In the genomic region with DNA sequence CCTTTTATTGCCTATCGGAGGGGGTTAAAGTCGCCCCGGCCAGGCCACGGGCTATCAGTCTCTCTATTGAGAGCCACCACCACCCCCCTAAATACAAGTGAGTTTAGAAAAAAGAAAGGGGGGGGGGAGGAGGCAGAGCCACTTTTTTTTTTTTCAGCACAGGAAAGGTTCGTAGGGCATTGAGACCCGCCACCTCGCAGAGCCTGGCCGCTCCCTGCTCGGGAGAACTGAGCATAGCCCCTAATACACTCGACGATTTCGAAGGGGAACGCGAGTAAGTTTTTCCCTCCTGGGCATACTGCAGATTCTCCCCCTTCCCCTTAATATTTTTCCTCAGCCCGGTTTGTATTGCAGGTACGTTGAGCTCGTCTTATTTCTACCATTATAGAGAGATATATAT, we compare ENCODE assay signal across 9 mouse cellular contexts. TPM values are rescaled to one million over a fixed set of nuclear protein-coding genes. Genes with fewer than 3 reads are reported as not detected.
DNase-seq lines count a peak whose midpoint lies in the region; ATAC-seq and TF ChIP-seq lines count a peak whose summit lies in the region.
"Had no signal": no experiment of that assay in that cellular context is flagged by ENCODE, and none has a peak within 500 bp of the region (broad histone marks: within the 10 kb centered on the region; RNA-seq: fewer than 3 reads in every experiment).

No protein-coding gene starts in this region.

- H3K4me2 ChIP-seq in lung, embryonic 16.5 days (ENCODE audit: low read depth, low read length) = peak overlapping the region; percentile 84
- peak overlapping the region; percentile 65 for H3K4me2 ChIP-seq in forebrain, embryonic 12.5 days
- H3K4me2 ChIP-seq in limb, embryonic 15.5 days = peak overlapping the region; percentile 70
- peak overlapping the region; percentile 64 for H3K4me2 ChIP-seq in stomach, embryonic 14.5 days (replicated peaks; ENCODE audit: low read depth, low read length)

- ATAC-seq in lung, embryonic 16.5 days (ENCODE audit: low read depth) = no peak
- no peak for ATAC-seq in forebrain, embryonic 12.5 days (ENCODE audit: low FRiP score)
- no peak for ATAC-seq in limb, embryonic 15.5 days (ENCODE audit: insufficient number of reproducible peaks, low FRiP score, low TSS enrichment, low read depth)
- ATAC-seq in stomach, embryonic 14.5 days (ENCODE audit: insufficient number of reproducible peaks, insufficient read depth, low FRiP score, low read depth) = no peak

- H3K27ac ChIP-seq in lung, embryonic 16.5 days (ENCODE audit: low read length) = no peak overlapping the region
- peak overlapping the region; percentile 85 for H3K27ac ChIP-seq in forebrain, embryonic 12.5 days
- 0 out of 2 replicates have a peak overlapping the region, but pooled peaks have one; percentile 34 for H3K27ac ChIP-seq in limb, embryonic 15.5 days
- H3K27ac ChIP-seq in stomach, embryonic 14.5 days (ENCODE audit: low read length) = no peak overlapping the region
- no peak overlapping the region for H3K27ac ChIP-seq in kidney, adult 2 months (ENCODE audit: insufficient read depth, low read depth, low read length)

- H3K4me3 ChIP-seq in lung, embryonic 16.5 days (ENCODE audit: low read length) = peak overlapping the region; percentile 55
- H3K4me3 ChIP-seq in forebrain, embryonic 12.5 days (replicated peaks) = peak overlapping the region; percentile 57
- H3K4me3 ChIP-seq in limb, embryonic 15.5 days = peak overlapping the region; percentile 45
- H3K4me3 ChIP-seq in stomach, embryonic 14.5 days (ENCODE audit: low read depth, low read length) = peak overlapping the region; percentile 35
- no peak overlapping the region for H3K4me3 ChIP-seq in kidney, adult 2 months (ENCODE audit: insufficient read depth, low read depth, low read length)

- no peak for DNase-seq in lung, adult 18-20 months
- DNase-seq in layer of hippocampus, postnatal 10 days (ENCODE audit: low spot score in 2 of 2) = no peak
- DNase-seq in kidney, adult 2 months = no peak
- no peak for DNase-seq in cerebellum, postnatal 4 days (ENCODE audit: low spot score in 2 of 2)

- no peaks in the 10 kb centered on the region for H3K9me3 ChIP-seq in lung, embryonic 16.5 days (ENCODE audit: control insufficient read depth, low read length)
- H3K9me3 ChIP-seq in forebrain, embryonic 12.5 days = no peaks in the 10 kb centered on the region
- no peaks in the 10 kb centered on the region for H3K9me3 ChIP-seq in limb, embryonic 15.5 days
- no peaks in the 10 kb centered on the region for H3K9me3 ChIP-seq in stomach, embryonic 14.5 days (ENCODE audit: control insufficient read depth, low read depth, low read length)

- H3K27me3 ChIP-seq in lung, embryonic 16.5 days (ENCODE audit: control insufficient read depth, insufficient read depth, low read depth, low read length) = peaks cover 86% of the 10 kb centered on the region
- H3K27me3 ChIP-seq in forebrain, embryonic 12.5 days = peaks cover 66% of the 10 kb centered on the region
- H3K27me3 ChIP-seq in limb, embryonic 15.5 days = peaks cover 85% of the 10 kb centered on the region
- H3K27me3 ChIP-seq in stomach, embryonic 14.5 days (ENCODE audit: control insufficient read depth, insufficient read depth, low read length) = peaks cover 69% of the 10 kb centered on the region
- peaks cover 13% of the 10 kb centered on the region for H3K27me3 ChIP-seq in kidney, adult 2 months (replicated peaks; ENCODE audit: control insufficient read depth, insufficient read depth, low read length)

- H3K4me1 ChIP-seq in lung, embryonic 16.5 days (replicated peaks; ENCODE audit: control insufficient read depth, insufficient read depth, low read length) = peaks cover 18% of the 10 kb centered on the region
- H3K4me1 ChIP-seq in forebrain, embryonic 12.5 days = peaks cover 32% of the 10 kb centered on the region
- H3K4me1 ChIP-seq in limb, embryonic 15.5 days = peaks cover 36% of the 10 kb centered on the region
- 0 out of 2 replicates have a peak, but pooled peaks cover 6% of the 10 kb centered on the region for H3K4me1 ChIP-seq in stomach, embryonic 14.5 days (ENCODE audit: control insufficient read depth, insufficient read depth, low read length)
- 0 out of 2 replicates have a peak, but pooled peaks cover 4% of the 10 kb centered on the region for H3K4me1 ChIP-seq in kidney, adult 2 months (ENCODE audit: control insufficient read depth, insufficient read depth, low read length)

- no peak for TF ChIP-seq POLR2A in kidney, adult 2 months (IDR thresholded peaks at IDR 0.05; ENCODE audit: low read depth, low read length)

- no peak overlapping the region for H3K9ac ChIP-seq in lung, embryonic 16.5 days (ENCODE audit: low read length)
- H3K9ac ChIP-seq in forebrain, embryonic 12.5 days = peak overlapping the region; percentile 65
- no peak overlapping the region for H3K9ac ChIP-seq in limb, embryonic 15.5 days
- H3K9ac ChIP-seq in stomach, embryonic 14.5 days (replicated peaks; ENCODE audit: low read depth, low read length) = no peak overlapping the region

- no peak for TF ChIP-seq CTCF in kidney, adult 2 months (conservative IDR thresholded peaks at IDR 0.05; ENCODE audit: insufficient read depth, insufficient read length, low read depth, low read length)

- no peaks in the 10 kb centered on the region for H3K36me3 ChIP-seq in lung, embryonic 16.5 days (ENCODE audit: control insufficient read depth, insufficient read depth, low read length)
- H3K36me3 ChIP-seq in forebrain, embryonic 12.5 days (replicated peaks) = no peaks in the 10 kb centered on the region
- no peaks in the 10 kb centered on the region for H3K36me3 ChIP-seq in limb, embryonic 15.5 days
- no peaks in the 10 kb centered on the region for H3K36me3 ChIP-seq in stomach, embryonic 14.5 days (ENCODE audit: control insufficient read depth, insufficient read depth, low read length)
- no peaks in the 10 kb centered on the region for H3K36me3 ChIP-seq in kidney, adult 2 months (ENCODE audit: control insufficient read depth, insufficient read depth, low read length)

- WGBS in lung, embryonic 16.5 days = under 1% methylated on average over 17 of the region's 17 CpGs
- 1% methylated on average over 17 of the region's 17 CpGs for WGBS in forebrain, embryonic 12.5 days
- under 1% methylated on average over 17 of the region's 17 CpGs for WGBS in limb, embryonic 15.5 days
- 1% methylated on average over 17 of the region's 17 CpGs for WGBS in stomach, embryonic 14.5 days
- 4% methylated on average over 17 of the region's 17 CpGs for WGBS in kidney, adult 2 months

RNA-seq across cellular contexts. Expression of gene Sp8, which starts 1.3 kb away (rescaled TPM):
- 0.03 TPM in 1 of 2 replicates, not detected in the other for polyA plus RNA-seq in lung, embryonic 16.5 days (2015; fragmentation: Nextera tagmentation; extraction: Ambion mirVana)
- polyA plus RNA-seq in forebrain, embryonic 12.5 days (2016; fragmentation: Nextera tagmentation; extraction: Ambion mirVana) = 24.8 and 29.6 TPM in 2 replicates
- 5.7 and 6.8 TPM in 2 replicates for polyA plus RNA-seq in limb, embryonic 15.5 days (2015; fragmentation: Nextera tagmentation; extraction: Ambion mirVana)
- not detected in 2 replicates for polyA plus RNA-seq in stomach, embryonic 14.5 days (2014; fragmentation: Nextera tagmentation; extraction: Ambion mirVana)
- 1 to 10 TPM; 2.0 to 2.9 TPM for total RNA-seq in layer of hippocampus, postnatal 10 days (2021)
- not detected in 2 replicates for polyA plus RNA-seq in kidney, adult 2 months (2012; rRNA removed)
- total RNA-seq: gastrocnemius, adult 8-10 months had no signal

Comparison
In these comparisons a context has a peak if more than half of its experiments do, and no peak if none do; other contexts are left out.
1. H3K27ac ChIP-seq: peak in forebrain, embryonic 12.5 days (single experiment) and limb, embryonic 15.5 days (single experiment); none in lung, embryonic 16.5 days (single experiment), stomach, embryonic 14.5 days (single experiment) and kidney, adult 2 months (single experiment).
2. Peak in every context shown above with its lines, with median percentiles within 50 percentile points of each other: H3K4me2 ChIP-seq.